Mouse (Mus musculus) midbrain, embryonic 14.5 days (tissue): ENCODE results near the gene Galk1. TPM values are rescaled to one million over a fixed set of nuclear protein-coding genes. Genes with fewer than 3 reads are reported as not detected.

Source experiments
- ATAC-seq: fragments of 200-750 bp; cut with Nextera tagmentation; 2 replicates; pipeline ENCODE4 v1.8.0; 2017; ENCODE audit warnings: moderate number of reproducible peaks, moderate library complexity; ENCODE audit not compliant: low FRiP score, low TSS enrichment
- DNase-seq: peaks from one replicate; pipeline ENCODE4 v3.0.0-alpha.2; 2015
- H3K27ac ChIP-seq: fragments of 300-500 bp; sonication (generic); replicated peaks from 2 replicates; pipeline ENCODE4 v1.5.1; 2014; ENCODE audit warnings: mild to moderate bottlenecking, low read depth, low read length, moderate library complexity
- H3K27me3 ChIP-seq: fragments of 300-500 bp; sonication (generic); 2 replicates; pipeline ENCODE4 v1.6.1; 2014; ENCODE audit warnings: low read length, control low read depth, mixed read lengths; ENCODE audit not compliant: control insufficient read depth, insufficient read depth
- H3K36me3 ChIP-seq: fragments of 300-500 bp; sonication (generic); 2 replicates; pipeline ENCODE4 v1.6.1; 2014; ENCODE audit warnings: low read length, control low read depth; ENCODE audit not compliant: control insufficient read depth, insufficient read depth
- H3K4me1 ChIP-seq: fragments of 300-500 bp; sonication (generic); 2 replicates; pipeline ENCODE4 v1.6.1; 2014; ENCODE audit warnings: mild to moderate bottlenecking, antibody characterized with exemption, low read length, control low read depth; ENCODE audit not compliant: control insufficient read depth, insufficient read depth
- H3K4me2 ChIP-seq: fragments of 300-500 bp; sonication (generic); 2 replicates; pipeline ENCODE4 v1.6.1; 2014; ENCODE audit warnings: mild to moderate bottlenecking, low read length, moderate library complexity
- H3K4me3 ChIP-seq: fragments of 300-500 bp; sonication (generic); replicated peaks from 2 replicates; pipeline ENCODE4 v1.5.1; 2014; ENCODE audit warnings: low read depth, low read length
- H3K9ac ChIP-seq: fragments of 300-500 bp; sonication (generic); replicated peaks from 2 replicates; pipeline ENCODE4 v1.6.1; 2014; ENCODE audit warnings: mild to moderate bottlenecking, low read length, moderate library complexity
- H3K9me3 ChIP-seq: fragments of 300-500 bp; sonication (generic); 2 replicates; pipeline ENCODE4 v1.6.1; 2016; ENCODE audit warnings: low read length, control low read depth, mixed read lengths; ENCODE audit not compliant: control insufficient read depth
- WGBS: fragments of 180-500 bp; shearing (Covaris S2); extraction: QIAGEN DNeasy Blood & Tissue Kit; methylation state at CpG from one replicate; pipeline ENCODE4 v1.1.7; 2014; 5-methylcytosine and 5-hydroxymethylcytosine counted together
- polyA plus RNA-seq: library from polyadenylated mRNA; unstranded; fragments of >200 nt; fragmentation: Nextera tagmentation; extraction: Ambion mirVana; gene quantifications from 2 replicates; pipeline ENCODE4 v1.2.1, GENCODE M21; 2014

Galk1 gene
- polyA plus RNA-seq, 1 experiment from 2014 or later: 39.3 TPM

GRCm38 (mm10) chr11:116036671-116037070 lies 24.2 kb upstream of the Galk1 start:
- Histone ChIP-seq H3K27me3 (no peaks in the 10 kb centered on the region), H3K27ac (no peak overlapping the region), H3K36me3 (peaks cover 23% of the 10 kb centered on the region), H3K4me2 (no peak overlapping the region), H3K9ac (no peak overlapping the region), H3K9me3 (no peaks in the 10 kb centered on the region), H3K4me3 (no peak overlapping the region), H3K4me1 (peaks cover 1% of the 10 kb centered on the region)
- whole genome bisulfite sequencing: 99% methylated on average over 3 of the region's 3 CpGs
- DNase-seq (no peak), ATAC-seq (no peak)

GRCm38 (mm10) chr11:116034584-116034983 lies 22.1 kb upstream of the Galk1 start:
- no peak for ATAC-seq
- Histone ChIP-seq H3K4me3 (no peak overlapping the region), H3K9ac (no peak overlapping the region), H3K27me3 (no peaks in the 10 kb centered on the region), H3K9me3 (no peaks in the 10 kb centered on the region), H3K4me1 (peaks cover 10% of the 10 kb centered on the region), H3K27ac (no peak overlapping the region), H3K4me2 (no peak overlapping the region), H3K36me3 (peaks cover 9% of the 10 kb centered on the region)
- DNase-seq: no peak
- 94% methylated on average over 6 of the region's 6 CpGs for WGBS

- ATAC-seq: peak; percentile 28
- Histone ChIP-seq H3K9me3 (no peaks in the 10 kb centered on the region), H3K27me3 (no peaks in the 10 kb centered on the region), H3K4me2 (peak overlapping the region; percentile 96), H3K4me3 (peak overlapping the region; percentile 68), H3K4me1 (peaks cover 10% of the 10 kb centered on the region), H3K27ac (peak overlapping the region; percentile 100), H3K36me3 (no peaks in the 10 kb centered on the region), H3K9ac (peak overlapping the region; percentile 84)
- no peak for DNase-seq
- 27% methylated on average over 14 of the region's 14 CpGs for WGBS
Measured at GRCm38 (mm10) chr11:116030898-116031845, 18.7 kb upstream of the Galk1 start.

- H3K27ac ChIP-seq: peak within 1 kb of the TSS; percentile 100
- WGBS: under 1% methylated on average over 56 of the region's 67 CpGs
- H3K9ac ChIP-seq: peak within 1 kb of the TSS; percentile 84
- peak within 1 kb of the TSS; percentile 68 for H3K4me3 ChIP-seq
- DNase-seq (peak; percentile 99), ATAC-seq (peak; percentile 94)
- no peaks in the 10 kb centered on the region for H3K27me3 ChIP-seq
- H3K4me1 ChIP-seq: peaks cover 10% of the 10 kb centered on the region
- no peaks in the 10 kb centered on the region for H3K36me3 ChIP-seq
- H3K9me3 ChIP-seq: no peaks in the 10 kb centered on the region
- H3K4me2 ChIP-seq: peak within 1 kb of the TSS; percentile 96
Measured at GRCm38 (mm10) chr11:116030088-116030897, 17.8 kb upstream of the Galk1 start, which contains the start of gene Unk. Gene Unk (plus strand): TSS chr11:116030322.

GRCm38 (mm10) chr11:116029086-116029865 lies 16.8 kb upstream of the Galk1 start:
- peak overlapping the region; percentile 68 for H3K4me3 ChIP-seq
- WGBS: 86% methylated on average over 6 of the region's 6 CpGs
- H3K4me1 ChIP-seq: peaks cover 10% of the 10 kb centered on the region
- H3K27ac ChIP-seq: no peak overlapping the region
- no peaks in the 10 kb centered on the region for H3K36me3 ChIP-seq
- H3K4me2 ChIP-seq: peak overlapping the region; percentile 66
- H3K27me3 ChIP-seq: no peaks in the 10 kb centered on the region
- DNase-seq (no peak), ATAC-seq (no peak)
- H3K9ac ChIP-seq: peak overlapping the region; percentile 47; the same call in 1 of the 2 replicates
- no peaks in the 10 kb centered on the region for H3K9me3 ChIP-seq

- Histone ChIP-seq H3K27ac (no peak overlapping the region), H3K4me3 (no peak overlapping the region), H3K4me2 (no peak overlapping the region), H3K27me3 (no peaks in the 10 kb centered on the region), H3K4me1 (peaks cover 10% of the 10 kb centered on the region), H3K9ac (no peak overlapping the region), H3K36me3 (peaks cover 4% of the 10 kb centered on the region; the same call in 1 of the 2 replicates), H3K9me3 (no peaks in the 10 kb centered on the region)
- WGBS: 78% methylated on average over 9 of the region's 9 CpGs
- ATAC-seq (no peak), DNase-seq (no peak)
Measured at GRCm38 (mm10) chr11:116028177-116028865, 15.8 kb upstream of the Galk1 start.

- no peak within 1 kb of the TSS for H3K4me2 ChIP-seq
- ATAC-seq: no peak
Measured at GRCm38 (mm10) chr11:116027756-116028155, 15.2 kb upstream of the Galk1 start, which contains the start of gene H3f3b. Gene H3f3b (minus strand): TSS chr11:116027962.

More at GRCm38 (mm10) chr11:116027756-116028155, 15.2 kb upstream of the Galk1 start, which contains the start of gene H3f3b:
- H3K9me3 ChIP-seq: no peaks in the 10 kb centered on the region
- no peak within 1 kb of the TSS for H3K27ac ChIP-seq
- DNase-seq: no peak
- peaks cover 5% of the 10 kb centered on the region; the same call in 1 of the 2 replicates for H3K36me3 ChIP-seq
- H3K27me3 ChIP-seq: no peaks in the 10 kb centered on the region
- no peak within 1 kb of the TSS for H3K4me3 ChIP-seq
- H3K4me1 ChIP-seq: peaks cover 10% of the 10 kb centered on the region
- WGBS: 89% methylated on average over 4 of the region's 4 CpGs
- H3K9ac ChIP-seq: no peak within 1 kb of the TSS
